Mouse (Mus musculus): ENCODE measurements around the gene Opcml.

- TF ChIP-seq CTCF (IDR thresholded peaks at IDR 0.05; ENCODE audit: extremely low read depth, insufficient read depth, insufficient read length, insufficient replicate concordance) (no peak), POLR2A (IDR thresholded peaks at IDR 0.05; ENCODE audit: low read depth, low read length) (no peak)
Observed at GRCm38 (mm10) chr9:28867256-28867655, 1076.7 kb downstream of the Opcml start.

Data from spleen, adult 2 months (tissue).